Mouse (Mus musculus) neural tube, embryonic 10.5 days (tissue): ENCODE measurements around the gene Pitpnm2.
"Not testable (repeated sequence)": the region's sequence is repeated elsewhere in the genome, so short reads cannot be mapped to it uniquely, and the experiment has no call there.

Source experiments
- DNase-seq: peaks from one replicate; pipeline ENCODE4 v3.0.0-alpha.2; 2017; ENCODE audit warnings: low spot score; ENCODE audit errors: extremely low spot score

Pitpnm2 gene

DNA sequence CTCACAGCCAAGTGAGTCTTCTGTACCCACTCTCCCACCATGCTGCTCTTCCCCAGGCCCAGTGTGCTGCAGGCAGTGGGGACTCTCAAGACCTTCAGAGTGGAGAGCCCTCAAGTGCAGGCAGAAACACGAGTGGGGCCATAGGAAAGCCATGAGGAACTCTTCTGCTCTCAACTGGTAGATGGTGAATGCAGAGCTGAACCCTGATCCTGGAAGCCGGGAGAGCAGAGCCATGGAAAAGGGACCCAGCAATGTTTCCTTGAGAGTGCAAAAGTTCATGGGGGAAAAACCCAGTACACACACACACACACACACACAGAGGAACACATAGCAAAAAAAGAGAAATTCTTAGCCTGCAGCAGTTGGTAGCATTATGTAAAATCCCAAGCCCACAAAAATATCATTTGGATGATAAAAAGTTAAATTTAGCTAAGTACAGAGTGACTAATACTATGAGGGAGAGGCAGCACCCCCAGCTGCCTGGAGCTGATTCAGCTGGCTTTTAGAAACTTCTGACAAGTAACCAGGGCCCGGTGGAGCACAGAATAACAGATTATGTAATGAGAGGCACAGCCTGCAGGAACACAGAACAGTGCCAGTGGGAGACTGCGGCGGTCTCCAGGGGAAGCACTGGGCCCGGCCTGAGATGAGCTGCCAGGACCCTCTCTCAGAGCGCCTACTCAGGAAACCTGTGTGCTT, 28.4 kb downstream of the Pitpnm2 start:
- DNase-seq: no peak

DNA sequence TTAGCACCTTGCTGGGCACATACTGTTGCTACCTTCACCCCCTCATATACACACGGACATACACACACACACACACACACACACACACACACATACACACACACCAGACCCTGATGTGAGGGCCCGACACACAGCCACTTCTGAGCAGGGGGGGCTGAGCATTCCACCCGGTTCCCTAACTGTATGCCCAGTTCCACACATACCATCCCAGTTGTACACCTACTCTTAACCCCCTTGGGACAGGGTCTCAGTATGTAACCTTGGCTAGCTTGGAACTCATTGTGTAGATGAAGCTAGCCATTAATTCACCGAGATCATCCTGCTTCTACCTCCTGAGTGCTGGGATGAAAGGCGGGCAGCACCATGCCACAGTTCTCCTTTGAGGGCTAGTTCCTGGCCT, 29.0 kb downstream of the Pitpnm2 start:
- no peak for DNase-seq

DNA sequence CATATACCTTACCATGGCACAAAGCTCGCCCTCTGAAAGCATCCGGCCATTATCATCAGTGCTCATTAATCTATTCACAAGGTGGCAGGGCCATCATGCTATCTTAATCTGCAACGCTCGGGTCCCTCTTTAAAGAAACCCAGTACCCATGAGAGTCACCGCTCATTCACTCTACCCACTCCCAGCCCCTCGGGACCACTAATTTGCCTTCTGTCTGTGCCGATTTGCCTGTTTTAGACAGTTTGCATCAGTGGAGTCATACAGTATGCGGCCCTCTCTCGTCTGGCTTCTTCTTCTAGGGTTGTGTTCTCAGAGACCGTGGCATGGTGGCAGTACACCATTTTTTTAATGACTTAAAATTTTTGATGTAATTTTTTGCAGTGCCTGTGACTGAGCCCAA, 30.1 kb downstream of the Pitpnm2 start:
- no peak for DNase-seq

DNA sequence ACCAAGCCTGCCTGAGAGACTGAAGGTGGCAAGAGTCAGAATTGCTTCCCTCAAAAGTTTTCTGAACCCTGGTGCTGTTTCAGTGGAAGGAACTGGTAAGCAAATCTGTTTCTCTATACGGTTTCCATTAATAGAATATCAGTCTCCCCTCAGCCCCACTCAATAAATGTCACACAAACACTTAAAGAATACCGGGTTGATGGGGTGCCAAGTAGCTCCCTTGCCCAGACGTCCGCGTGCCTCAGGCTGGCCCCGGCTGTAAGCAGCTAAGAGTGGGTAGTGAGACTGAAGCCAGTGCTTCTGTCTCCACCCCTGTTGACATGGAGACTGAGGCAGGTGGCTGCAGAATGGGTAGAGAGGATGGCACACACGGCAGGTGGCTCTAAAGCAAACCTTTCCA, 30.6 kb downstream of the Pitpnm2 start:
- DNase-seq: no peak

DNA sequence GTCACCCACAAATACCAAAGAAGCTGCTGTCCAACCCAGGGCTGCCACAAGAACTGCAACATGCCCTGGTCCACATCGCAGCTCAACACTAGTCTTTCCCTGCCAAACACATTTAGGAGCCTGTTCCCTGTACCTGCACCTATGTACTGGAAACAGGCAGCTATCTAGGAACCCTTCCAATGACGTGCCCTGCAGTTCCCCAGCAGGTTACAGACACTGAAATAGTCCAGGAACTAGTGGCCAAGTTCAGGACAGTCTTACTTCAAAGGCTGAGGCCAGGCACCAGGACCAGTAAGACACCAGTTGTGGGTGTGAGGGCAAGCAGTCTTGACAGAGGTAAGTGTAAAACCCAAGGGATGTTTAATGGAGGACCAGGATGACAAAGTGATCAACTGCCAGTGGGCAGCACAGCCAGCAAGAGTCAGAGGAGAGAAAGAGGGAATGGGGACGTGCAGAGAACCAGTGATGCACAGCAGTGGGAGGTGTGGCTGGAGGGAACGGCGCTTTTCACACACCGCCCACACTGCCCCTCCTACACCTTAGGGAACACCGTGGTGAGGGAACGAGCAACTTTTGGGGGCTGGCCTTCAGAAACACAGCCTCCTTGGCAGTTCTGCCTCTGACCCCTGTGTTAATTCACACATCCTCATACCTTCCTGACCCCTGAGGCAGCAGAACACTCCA, 31.9 kb downstream of the Pitpnm2 start:
- DNase-seq: no peak

DNA sequence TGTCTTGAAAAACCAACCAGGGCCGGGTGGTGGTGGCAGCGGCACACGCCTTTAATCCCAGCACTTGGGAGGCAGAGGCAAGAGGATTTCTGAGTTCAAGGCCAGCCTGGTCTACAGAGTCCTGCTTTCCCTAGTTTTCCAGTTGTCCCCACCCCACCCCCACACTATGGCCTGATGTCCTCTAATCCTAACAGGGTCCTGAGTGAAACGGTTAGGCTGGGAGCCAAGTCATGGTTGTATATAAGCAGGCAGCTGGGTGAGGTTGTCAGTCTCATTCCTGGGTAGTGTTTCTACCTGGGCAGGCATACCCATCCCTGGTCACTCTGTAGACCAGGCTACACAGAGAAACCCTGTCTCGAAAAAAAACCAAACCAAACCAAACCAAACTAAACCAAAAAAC, 32.5 kb downstream of the Pitpnm2 start:
- DNase-seq: not testable (repeated sequence)

DNA sequence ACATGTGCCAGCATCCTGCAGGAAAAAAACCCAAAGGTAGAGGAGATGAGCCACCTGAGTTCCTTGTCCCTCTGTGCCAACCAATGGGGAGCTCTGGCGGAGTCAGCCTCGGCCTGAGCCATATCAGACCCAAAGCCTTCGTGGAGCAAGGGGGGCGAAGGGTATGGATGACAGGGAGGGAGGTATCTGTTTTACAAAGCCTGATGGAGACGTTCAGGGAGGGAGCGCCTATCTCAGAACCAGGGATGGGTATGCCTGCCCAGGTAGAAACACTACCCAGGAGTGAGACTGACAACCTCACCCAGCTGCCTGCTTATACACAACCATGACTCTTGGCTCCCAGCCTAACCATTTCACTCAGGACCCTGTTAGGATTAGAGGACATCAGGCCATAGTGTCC, 33.2 kb downstream of the Pitpnm2 start:
- no peak for DNase-seq

DNA sequence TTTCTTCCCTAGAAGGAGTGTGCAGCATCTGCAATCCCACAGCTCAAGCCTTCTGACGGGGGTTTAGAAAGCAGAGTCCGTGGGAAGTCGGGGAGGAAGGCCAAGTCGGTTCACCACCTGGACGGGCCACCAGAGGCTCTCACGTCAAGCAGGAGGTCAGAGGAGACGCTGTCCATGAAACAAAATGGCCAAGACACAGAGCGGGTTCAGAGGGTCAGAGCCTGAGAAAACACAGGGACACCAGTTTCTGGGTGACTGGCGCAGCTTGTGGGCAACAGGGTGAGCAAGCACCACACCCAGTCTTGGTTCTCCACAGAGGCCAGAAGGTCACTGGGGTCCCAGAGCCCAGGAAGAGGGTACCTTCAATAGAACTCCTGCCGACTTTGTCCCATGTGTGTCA, 33.9 kb downstream of the Pitpnm2 start:
- DNase-seq: no peak

DNA sequence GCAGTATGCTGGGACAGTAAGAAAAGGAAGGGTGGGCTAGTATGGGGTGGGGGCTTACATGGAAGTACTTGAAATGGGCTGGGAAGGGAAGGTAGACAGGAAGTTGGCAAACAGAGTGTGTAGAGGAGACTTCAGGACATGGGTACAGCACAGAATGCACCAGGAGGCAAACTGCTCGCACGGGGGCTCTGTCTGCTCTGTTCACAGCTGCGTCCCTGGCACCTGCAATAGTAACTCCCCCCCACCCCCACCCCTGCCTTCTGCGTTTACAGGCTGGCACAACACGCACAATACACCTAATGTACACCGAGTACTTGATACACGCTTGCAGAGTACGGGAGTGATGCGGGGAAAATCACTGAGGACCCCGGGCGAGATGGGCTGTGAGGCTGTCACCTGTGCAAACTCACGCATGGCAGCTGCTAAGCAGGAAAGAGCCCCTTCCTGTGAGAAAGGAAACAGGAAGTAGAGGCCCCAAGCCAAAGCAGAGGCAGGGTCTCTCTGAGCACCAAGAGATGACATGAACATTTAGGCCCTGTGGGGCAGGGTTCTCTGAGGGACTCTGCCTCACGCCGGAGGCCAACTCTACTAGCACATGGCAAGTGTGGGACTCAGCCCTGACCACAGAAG, 34.9 kb downstream of the Pitpnm2 start:
- no peak for DNase-seq

DNA sequence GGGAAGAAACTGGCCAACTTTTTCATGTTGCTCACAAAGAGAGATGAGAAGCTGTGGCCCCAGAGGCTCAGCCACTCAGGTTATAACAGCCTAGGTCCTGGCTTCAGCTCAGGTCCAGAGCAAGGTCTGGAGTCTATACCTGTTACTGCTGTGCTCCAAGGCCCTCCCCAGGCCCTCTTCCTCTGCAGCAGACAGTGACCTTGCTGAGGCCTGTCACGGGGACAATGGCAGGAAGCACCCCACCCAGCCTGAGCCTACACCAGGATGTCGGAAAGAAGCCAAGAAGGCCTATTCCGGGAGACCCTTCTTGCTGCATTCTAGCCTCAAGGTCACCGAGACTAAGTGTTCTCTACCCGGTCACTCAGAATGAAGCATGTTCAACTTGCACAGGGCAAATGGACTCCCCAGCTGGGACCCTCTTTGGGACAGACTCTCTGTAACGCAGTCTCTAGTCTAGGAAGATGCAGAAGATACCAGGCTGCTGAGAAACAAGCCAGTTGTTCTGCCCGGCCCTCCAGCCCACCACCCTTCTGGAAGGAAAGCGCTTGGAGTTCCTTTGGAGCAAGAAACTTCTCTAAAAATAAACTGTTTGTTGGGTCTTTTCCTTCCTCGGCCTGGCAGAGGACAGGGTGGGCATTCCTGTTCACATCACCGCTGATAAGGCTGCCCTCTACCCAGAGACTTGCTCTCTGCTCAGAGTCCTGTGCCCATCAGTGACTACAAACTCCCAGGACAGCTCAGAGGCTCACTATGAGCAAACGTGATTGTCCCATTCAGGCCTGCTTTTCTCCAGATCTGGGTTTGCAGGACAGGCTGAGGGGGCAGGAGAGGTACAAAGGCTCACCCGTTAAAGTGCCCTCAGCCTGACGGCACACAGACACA, 35.7 kb downstream of the Pitpnm2 start:
- no peak for DNase-seq

DNA sequence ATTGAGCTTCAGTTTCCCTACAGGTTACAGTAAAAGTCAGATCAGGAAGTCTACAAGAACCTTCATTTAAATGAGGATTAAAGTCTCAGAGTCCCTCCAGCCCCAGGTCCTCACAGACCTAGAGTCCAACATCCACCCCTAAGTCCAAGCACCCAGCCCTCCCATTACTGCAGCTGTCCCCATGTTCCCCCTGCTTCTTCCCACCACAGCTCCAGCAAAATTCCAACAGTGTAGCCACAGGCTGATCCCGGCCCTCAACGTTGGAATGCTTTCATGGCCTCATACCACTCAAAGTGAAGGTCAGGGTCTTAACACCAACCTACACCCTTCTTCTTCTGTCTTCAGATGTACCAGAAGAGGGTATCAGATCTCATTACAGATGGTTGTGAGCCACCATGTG, 37.9 kb downstream of the Pitpnm2 start:
- DNase-seq: no peak

DNA sequence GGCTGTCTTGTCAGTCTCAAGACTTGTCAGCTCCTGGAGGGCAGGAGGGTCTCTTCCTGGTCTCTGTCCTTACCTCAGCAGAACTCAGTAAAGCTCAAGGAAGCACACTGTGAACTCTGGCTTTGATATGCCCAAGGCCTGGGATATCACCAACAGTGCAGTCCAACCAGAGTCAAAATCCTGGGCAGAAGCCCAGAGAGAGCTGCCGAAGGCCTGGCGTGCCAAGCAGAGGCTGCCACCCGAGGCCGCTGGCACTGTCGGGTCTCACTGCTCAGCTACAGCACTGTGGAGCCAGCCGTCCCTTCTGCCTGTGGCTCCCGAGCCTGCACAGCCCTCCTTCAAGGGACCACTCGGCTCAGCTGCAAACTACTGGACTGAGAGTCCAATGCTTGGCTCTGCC, 38.3 kb downstream of the Pitpnm2 start:
- DNase-seq: no peak

DNA sequence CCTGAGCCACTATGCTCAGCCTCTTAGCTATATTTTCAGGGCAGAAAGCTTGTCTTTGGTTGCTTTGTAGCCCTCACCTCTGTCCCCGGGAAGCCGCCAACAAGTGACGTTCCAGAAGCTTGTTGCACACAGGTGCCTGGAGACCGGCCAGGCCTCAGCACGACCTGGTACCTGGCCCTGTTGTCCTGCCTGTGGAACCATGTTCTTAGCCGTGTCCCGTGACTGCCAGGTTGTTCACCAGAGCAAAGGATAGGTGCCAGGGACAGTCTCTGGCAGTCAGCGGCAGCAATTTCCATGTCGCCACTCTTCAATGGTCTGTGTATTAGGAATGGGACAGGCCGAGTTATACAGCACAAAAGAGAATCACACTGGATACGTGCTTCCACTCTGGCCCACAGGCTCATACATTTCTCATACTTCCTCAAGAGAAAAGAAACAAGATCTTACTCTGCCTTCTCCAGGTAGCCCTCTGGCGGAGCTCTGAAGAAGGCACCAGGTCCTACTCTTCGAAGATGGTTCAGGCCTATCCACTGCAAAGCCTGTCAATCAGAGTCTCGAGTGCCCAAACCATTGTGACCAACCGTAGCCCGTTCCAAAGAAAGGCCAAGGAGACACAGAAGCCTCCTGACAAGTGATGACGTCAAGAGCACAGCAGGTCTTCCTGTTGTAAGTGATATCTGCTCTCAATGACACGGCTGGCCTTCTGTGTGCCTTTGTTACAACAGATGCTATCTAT, 39.1 kb downstream of the Pitpnm2 start:
- no peak for DNase-seq

DNA sequence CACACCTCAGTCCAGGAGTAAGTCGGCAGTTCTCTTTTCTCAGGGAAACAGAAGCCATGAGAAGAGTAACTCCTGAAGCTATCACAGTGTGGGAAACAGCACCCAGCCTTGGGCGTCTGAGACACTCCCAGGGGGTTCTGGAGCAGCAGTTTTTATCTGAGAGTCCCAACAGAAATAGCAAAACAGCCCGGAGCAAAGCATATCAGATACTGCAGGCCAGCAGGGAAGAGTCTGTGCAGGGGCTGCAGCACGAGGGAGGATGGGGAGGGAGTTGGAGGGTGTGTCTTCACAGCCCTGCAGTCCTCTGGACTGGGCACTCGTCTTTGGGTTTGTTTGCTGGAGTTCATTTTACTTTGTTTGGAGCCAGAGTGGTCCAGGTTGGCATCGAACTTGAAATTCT, 39.7 kb downstream of the Pitpnm2 start:
- no peak for DNase-seq

DNA sequence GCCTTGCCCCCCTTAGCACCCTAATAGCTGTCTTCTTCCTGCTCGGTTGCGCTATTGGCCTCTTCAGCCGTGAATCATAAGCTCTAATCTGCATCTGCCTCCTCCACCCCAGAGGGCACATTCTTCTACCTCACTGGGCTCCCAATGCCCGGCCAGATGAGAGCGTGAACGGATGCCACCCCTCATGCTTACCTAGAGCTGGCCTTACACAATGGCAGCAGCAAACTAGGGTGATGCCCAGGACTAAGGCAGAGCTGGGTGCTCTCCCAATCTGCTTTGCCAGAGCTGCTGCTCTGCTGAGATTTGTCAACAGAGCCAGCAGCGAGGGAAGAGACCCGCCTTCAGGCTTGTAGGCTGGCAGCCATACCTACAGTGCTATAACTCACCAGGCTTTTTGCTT, 41.5 kb downstream of the Pitpnm2 start:
- no peak for DNase-seq

DNA sequence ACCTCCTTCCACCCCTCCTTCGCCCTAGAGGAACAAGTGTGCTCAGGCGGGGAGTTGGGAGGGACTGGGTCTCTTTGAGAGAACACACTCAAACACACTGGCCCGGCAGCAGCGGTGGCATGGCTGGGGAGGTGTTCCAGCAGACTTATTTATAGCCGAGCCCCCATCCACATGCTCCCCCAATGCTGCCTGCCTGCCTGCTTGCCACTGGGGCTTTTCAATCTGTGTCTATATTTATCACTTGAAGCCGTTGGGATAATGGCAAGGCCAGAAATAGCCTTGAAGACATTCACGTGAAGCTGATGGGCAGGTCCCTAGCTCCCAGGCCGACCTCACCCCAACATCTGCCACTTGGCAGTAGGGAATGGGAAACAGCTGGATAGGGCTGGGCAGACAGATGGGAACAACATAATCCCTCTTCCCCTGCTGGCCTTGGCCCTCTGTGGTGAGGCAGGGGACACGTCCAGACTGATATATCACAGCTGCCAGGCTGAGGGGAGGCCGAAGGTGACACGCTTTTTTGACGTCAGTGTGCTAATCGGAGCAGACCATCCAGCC, 43.0 kb downstream of the Pitpnm2 start:
- peak; percentile 44 for DNase-seq

DNA sequence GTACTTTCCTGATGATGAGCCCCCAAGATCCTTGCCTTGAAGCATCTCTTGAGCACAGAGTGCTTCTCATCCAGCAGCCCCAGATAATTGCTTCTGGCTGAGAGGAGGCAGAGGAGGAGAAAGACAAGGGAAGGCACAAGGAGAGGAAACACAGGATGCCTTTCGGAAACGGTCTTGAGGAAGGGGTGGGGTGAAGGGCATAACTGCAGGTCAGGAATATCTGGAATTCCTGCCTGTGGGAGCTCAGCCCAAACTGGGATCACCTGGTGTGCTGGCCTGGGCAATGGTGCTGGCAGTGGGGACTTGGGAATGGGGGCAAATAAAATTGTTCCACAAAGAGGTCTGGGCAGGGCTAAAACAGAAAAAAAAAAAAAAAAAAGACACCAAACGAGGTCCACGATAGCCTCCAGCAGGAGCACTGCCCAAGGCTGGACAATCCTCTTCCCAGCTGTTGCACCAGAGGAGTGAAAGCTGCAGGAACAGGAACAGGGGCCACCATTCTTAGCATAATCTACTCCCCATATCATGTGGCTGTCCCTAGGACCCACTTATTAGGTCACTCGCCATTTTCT, 43.7 kb downstream of the Pitpnm2 start:
- DNase-seq: no peak

DNA sequence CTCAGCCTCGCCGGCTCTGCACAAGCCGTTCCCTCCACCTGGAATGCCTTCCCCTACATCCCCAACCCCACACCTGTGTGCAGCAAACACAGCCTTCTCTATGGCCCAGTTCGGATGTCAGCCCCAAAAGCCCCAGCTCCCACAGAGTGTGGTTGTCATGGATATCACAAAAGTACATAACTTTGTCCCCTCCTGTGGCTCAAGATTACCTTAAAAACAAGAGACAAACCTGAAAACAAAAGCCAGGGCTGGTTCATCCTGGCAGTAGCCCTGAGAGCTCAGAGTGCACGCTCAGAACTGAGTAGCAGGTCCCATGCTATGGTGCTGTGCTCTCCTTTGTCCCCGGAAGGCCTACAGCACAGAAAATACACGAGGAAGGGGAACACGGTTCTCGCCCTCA, 44.3 kb downstream of the Pitpnm2 start:
- DNase-seq: no peak

DNA sequence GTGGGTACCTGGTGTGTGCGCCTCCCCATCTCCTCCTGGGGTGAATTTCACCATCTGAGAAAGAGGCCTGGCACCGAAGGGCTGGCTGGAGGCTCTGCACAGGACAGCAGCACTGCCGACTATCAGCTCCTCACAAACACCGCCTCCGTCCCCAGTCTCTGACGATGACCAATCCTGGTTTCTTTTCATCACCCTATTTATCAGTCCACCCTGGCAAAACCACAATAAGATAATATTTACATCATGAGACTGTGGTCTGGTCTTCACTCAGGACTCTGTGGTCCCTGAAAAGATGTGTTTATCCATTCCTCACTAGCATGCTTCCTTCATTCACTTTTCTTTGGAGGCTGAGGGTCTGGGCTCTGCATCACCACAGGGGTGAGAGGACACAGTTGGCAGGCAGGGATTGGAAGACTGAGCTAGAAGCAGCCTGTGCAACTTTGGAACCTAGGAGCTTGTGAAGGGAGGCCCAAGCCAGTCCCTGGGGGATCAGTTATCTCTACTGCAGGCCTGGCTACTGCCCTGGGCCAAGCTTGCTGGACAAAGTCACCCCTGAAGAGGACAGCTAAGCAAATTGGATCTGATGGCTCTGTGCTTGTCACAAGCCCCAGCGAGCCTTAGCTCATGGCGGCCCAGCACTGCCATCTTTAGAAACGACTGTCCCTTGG, 45.3 kb downstream of the Pitpnm2 start:
- DNase-seq: no peak

DNA sequence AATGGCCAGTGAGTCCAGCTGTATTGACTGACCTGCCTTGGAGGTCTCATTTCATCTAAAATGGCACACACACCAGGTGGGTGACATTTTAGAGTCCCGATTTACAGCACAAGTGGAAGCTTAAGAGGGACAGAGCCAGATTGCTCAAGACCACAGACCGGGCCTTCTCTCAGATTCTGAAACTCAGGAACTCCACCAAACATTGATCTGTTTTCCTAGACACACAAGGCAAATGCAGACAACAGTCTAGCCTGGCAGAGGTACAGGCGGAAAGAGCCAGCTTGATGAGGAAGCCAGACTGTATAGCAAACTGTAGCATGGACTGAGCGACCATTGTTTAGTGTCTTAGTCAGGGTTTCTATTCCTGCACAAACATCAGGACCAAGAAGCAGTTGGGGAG, 46.3 kb downstream of the Pitpnm2 start:
- DNase-seq: no peak
